12 mouse cellular contexts compared by ENCODE assay signal in the genomic region with DNA sequence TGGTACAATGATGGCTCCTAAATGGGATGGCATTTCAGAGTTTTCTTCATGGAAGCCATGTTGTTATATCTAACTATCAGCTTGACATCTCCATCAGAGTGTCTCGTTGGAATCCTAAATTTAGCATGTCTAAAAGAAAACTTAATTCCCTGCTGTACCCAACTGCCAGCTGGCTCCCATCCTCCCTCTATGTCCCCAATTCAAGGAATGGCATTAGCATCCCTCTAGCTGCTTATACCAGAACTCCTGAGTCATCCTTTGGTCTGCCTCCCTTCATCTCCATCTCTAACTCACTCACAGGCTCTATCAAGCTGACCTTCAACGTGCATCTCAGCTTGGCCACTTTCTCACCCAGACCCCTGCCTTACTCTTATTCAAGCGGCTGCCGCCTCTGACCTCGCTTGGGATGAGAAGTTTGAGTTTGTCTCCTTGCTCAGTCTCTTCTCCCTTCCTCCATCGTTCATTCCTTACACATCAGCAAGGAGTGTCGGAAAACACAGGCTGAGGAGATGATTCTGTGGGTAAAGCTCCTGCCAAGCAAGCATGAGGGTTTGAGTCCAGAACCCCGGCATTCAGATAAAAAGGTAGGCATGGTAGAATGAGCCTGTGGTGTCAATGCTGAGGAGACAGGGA.
"Had no signal": no experiment of that assay in that cellular context is flagged by ENCODE, and none has a peak within 500 bp of the region (broad histone marks: within the 10 kb centered on the region; RNA-seq: fewer than 3 reads in every experiment).

No protein-coding gene starts in this region.

- DNase-seq: kidney, adult 11 months; kidney, adult 9 months; kidney, postnatal 36 days; lung, adult 18-20 months; lung, postnatal 36 days; right cerebral cortex, adult 18-20 months; right cerebral cortex, postnatal 4 days; spleen, adult 18-20 months had no signal

- H3K27ac ChIP-seq: kidney, postnatal 0 days; limb, embryonic 13.5 days; liver, embryonic 14.5 days; midbrain, embryonic 13.5 days had no signal

- ATAC-seq: midbrain, embryonic 13.5 days had no signal

- H3K4me3 ChIP-seq: limb, embryonic 13.5 days; midbrain, embryonic 13.5 days had no signal
